Mouse (Mus musculus): ENCODE measurements around the gene Eri3.
A peak's percentile ranks its signal among the peaks of the same experiment; 100 is the strongest.

Gene Eri3

DNA sequence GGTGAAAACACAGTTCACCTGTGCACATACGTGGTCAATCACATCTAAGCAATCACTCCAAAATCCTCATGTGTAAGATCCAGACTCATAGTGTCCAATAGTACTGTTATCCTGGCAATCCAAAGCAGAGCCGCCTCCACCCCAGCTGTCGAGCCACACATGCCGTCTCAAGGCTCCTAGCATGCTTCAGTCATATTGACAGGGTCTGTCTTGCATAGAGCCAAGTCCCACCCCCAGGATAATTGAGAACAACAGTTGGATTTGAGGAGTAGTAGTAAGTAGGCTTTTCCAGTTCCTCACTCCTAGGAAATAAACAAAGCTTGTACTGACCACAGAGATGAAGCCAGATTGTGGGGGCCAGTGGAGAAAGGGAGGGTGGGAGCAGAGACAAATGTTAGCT, 107.5 kb downstream of the Eri3 start:
- DNase-seq (ENCODE audit: low spot score in 2 of 2): no peak

GRCm38 (mm10) chr4:117658582-117659444, 108.6 kb downstream of the Eri3 start:
- peak in 1 of 2 experiments; percentile 12 for DNase-seq (ENCODE audit: low spot score in 2 of 2)

- no peak for DNase-seq (ENCODE audit: low spot score in 2 of 2)
These were observed 109.8 kb downstream of the Eri3 start for GRCm38 (mm10) chr4:117660001-117660400.

- no peak for DNase-seq (ENCODE audit: low spot score in 2 of 2)
These were observed 114.4 kb downstream of the Eri3 start for GRCm38 (mm10) chr4:117664411-117665137.

GRCm38 (mm10) chr4:117665531-117665930, 115.4 kb downstream of the Eri3 start:
- DNase-seq (ENCODE audit: low spot score in 2 of 2): no peak

DNA sequence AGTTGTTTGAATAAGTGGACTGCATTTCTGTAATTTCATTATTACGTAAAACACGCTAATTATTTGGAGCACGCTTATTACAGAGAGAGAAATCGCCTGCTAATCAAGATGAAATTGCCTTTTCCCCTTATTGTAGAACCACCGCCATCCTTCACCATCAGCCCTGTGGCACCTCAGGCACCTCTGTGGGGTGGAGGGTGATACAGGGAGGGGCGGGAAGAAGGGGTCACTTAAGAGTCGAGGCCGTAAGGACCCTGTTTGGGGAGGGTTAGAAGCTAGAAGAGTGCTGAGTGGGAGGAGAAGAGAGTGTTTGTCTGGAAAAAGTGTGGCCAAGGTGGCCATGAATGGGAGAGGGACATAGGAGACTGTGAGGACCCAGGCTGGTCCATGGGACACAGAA, 115.9 kb downstream of the Eri3 start:
- no peak for DNase-seq (ENCODE audit: low spot score in 2 of 2)

- no peak for DNase-seq (ENCODE audit: low spot score in 2 of 2)
These were observed 119.7 kb downstream of the Eri3 start for GRCm38 (mm10) chr4:117669874-117670273.

- no peak for DNase-seq (ENCODE audit: low spot score in 2 of 2)
These were observed 121.9 kb downstream of the Eri3 start for GRCm38 (mm10) chr4:117672042-117672441.

DNA sequence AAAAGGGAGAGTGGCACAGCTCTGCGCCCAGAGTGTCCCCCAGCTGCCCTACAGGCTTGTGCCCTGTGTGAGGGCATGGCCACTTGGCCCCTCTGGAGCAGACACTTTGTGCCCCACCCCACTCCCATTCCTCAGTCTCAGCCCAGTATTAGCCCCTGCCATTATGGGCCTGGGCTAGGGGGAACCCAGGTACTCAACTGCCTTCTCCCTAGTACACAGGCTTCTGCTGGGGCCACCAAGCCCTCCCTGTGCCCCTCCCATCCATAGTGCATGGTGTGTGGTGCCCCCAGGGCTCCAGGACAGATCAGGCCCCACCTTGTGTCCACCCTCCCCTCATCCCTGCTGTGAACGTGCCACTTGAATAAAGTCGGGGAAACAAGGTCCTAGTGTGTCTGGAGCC, 123.7 kb downstream of the Eri3 start:
- DNase-seq (ENCODE audit: low spot score in 2 of 2): no peak

GRCm38 (mm10) chr4:117676903-117677302, 126.7 kb downstream of the Eri3 start:
- peak; percentile 20 to 72 for DNase-seq (ENCODE audit: low spot score in 2 of 2)

DNA sequence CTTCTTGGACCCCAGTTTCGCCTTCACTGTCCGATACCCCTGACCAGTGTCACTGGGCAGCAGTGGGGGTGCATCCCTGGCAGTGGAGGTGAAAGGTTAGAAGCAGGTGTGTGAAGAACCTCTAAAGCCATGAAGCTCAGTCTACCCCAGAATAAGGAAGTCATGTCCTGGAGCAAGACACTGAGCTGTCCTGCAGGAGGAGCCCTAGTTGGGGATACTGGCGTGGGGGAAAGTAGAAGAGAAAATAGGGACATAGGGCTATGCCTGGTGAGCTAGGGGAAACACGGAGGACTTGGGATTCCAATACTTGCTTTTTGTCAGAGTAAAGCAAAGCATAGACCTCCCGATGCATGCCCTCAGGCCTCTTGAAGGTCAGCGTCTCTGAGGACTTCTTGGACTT, 130.8 kb downstream of the Eri3 start:
- no peak for DNase-seq (ENCODE audit: low spot score in 2 of 2)

GRCm38 (mm10) chr4:117681931-117682461, 131.8 kb downstream of the Eri3 start, which contains the start of gene Dmap1:
Gene Dmap1, minus strand, starts transcription at chr4:117682273.
- DNase-seq (ENCODE audit: low spot score in 2 of 2): peak; percentile 58 to 78

DNA sequence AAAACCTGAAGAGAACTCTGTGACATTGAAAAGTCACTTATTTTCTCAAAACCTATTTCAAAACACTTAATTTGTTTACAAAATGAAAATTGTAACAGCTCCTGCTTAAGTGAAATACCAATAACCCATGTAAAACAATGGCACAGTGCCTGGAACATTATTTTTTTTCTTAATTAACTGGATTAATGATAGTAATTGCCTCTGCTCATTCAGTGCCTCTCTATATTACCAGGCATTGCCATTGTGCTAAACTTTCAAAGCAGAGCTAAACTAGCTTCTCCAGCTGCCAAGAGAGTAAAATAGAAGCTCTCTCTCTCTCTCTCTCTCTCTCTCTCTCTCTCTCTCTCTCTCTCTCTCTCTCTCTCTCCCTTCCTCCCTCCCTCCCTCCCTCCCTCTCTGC, 132.3 kb downstream of the Eri3 start:
- no peak for DNase-seq (ENCODE audit: low spot score in 2 of 2)

- no peak for DNase-seq (ENCODE audit: low spot score in 2 of 2)
These were observed 133.0 kb downstream of the Eri3 start for GRCm38 (mm10) chr4:117683048-117683768.

DNA sequence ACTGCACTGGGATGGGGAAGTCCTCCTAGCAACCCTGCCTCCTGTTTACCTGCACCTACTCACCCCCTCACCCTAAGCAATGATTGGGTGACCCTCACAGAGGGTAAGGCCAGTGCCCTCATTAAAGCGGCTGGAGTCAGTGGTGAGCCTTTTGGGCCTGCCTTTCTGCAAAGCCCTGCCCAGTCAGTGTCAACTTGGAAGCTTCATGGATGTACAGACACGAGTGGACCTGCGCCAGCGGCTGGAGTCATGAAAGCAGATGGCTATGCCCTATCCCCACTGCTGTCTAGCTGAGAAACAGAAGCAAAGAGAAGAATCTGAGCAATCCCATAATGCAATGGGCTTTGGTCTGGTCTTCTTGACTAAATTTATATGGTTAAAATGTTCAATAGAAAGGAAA, 136.2 kb downstream of the Eri3 start:
- DNase-seq (ENCODE audit: low spot score in 2 of 2): no peak

DNA sequence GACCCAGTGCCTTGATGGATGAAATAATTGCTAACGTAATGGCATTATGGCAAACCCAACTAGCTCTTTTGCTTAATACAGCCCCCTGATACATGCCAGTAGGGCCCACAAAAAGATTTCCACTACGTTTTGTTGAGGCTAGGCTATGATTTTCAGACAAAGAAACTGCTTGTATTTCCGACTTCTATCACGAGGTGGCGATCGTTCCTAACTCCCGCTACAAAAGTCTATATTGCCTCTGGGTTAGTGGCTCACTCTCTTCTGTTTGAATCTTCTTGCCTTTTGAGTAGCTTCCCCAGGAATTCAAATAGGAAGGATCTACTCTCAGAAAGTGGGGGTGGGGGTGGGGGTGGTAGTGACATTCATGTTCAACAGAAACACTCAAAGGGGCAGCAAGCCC, 155.2 kb downstream of the Eri3 start:
- peak in 1 of 2 experiments; percentile 44 for DNase-seq (ENCODE audit: low spot score in 2 of 2)

DNA sequence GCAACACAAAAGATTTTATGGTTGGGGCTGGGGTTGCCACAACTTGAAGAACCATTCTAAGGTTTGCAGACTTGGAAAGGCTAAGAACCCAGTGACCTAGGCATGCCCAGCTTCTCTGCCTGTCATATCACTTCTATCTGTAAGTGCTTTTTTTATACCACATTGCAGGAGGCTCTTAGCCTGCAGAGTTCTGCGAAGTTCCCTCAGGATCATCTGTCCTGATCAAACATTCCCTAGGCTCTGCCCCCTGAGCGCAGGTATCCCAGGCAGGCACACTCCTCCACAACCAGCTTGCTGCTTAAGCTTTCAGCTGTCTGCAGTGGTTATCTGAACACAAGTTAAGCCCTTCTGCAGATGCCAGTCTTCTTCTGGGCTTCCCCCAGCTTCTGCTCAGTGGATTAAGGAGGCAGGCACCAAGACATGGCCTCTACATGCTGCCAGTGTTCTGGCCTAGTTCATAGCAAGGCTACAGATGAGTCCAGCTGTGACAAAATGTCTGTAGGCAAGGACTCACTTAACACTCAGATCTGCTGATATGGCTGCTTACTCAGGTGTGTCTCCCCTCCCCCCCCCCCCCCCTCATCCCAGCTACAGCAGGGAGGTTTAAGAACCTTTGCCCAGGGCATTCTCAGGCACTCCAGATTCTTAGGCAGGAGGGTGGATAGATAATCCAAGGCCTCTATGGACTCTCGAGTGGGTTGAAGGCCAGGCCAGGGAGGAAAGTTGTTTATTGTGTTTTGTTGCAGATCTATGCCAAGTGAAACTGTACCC, 158.8 kb downstream of the Eri3 start:
- no peak for DNase-seq (ENCODE audit: low spot score in 2 of 2)

GRCm38 (mm10) chr4:117712314-117712713, 162.1 kb downstream of the Eri3 start:
- DNase-seq (ENCODE audit: low spot score in 2 of 2): no peak

DNA sequence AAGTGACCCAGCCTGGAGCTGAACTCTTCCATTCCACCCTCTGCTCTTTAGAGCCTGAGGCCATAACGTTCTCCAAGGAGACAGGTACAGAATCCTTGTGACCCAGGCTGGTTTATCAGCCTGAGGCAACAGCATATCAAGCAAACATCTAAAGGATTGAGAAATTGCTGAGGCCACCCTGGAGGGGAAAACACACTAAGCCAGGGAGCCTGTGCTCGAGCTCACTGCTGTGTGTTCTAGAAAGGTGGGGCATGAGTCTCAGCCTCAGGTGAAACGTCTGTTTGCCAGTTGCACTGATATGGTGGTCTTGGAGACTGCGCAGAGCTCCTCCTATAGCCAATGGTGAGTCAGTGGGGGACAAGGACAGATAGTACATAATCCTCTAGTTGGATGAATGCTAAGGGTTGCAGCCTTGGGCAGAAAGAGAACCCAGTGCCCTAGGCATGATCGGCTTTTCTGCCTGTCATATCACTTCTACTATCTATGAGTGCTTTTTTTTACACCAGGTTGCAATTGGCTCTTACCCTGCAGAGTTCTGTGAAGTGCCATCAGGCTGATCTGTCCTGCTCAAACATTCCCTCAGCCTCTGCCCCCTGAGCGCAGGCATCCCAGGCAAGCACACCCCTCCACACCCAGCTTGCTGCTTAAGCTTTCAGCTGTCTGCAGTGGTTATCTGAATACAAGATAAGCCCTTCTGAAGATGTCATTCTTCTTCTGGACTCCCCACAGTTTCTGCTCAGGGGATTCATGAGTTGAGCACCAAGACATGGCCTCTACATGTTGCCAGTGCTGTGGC, 163.3 kb downstream of the Eri3 start:
- DNase-seq (ENCODE audit: low spot score in 2 of 2): no peak

All from thymus, postnatal 10 days (tissue).